Mouse (Mus musculus): Measurements from ENCODE around the gene Inava. TPM values are rescaled to one million over a fixed set of nuclear protein-coding genes. Genes with fewer than 3 reads are reported as not detected.

The Inava gene
- polyA plus RNA-seq (2017; shearing (Covaris generic)): not detected

DNA sequence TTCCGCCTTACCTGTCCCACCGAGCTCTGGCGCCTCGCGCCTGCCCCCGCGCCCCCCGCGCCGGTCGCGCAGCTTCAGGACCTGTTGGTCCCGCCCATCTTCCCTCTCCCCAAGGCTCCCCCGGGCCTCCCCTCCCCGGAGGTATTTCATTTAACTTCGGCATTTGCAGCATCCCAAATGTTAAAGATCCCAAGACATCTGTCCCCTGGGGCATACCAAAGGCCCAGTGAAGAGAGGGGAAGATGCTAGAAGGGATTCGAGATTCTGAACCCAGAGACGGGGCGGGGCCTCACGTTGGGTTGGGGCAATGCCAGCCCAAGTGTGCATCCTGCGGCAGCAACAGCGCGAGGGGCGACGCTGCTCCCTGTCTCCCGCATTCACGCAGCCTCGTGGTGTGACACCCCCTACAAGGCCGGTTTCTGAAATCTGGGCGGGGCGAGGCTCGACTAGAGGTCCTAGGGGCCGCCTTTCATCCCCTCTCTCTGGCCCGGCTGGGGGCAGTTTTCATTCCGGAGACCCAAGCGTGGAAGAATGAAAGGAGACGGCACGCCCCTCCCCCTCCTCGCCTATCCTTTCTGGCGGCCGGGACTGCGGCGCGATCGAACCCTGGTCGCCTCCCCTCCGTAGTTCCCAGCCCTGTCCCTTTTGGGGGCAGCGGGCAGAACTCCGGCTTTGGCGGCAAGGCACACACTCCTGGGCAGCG lies at the start of gene Inava:
Gene Inava (minus strand): TSS at position 373 of the 703 bp plus-strand sequence.

DNA sequence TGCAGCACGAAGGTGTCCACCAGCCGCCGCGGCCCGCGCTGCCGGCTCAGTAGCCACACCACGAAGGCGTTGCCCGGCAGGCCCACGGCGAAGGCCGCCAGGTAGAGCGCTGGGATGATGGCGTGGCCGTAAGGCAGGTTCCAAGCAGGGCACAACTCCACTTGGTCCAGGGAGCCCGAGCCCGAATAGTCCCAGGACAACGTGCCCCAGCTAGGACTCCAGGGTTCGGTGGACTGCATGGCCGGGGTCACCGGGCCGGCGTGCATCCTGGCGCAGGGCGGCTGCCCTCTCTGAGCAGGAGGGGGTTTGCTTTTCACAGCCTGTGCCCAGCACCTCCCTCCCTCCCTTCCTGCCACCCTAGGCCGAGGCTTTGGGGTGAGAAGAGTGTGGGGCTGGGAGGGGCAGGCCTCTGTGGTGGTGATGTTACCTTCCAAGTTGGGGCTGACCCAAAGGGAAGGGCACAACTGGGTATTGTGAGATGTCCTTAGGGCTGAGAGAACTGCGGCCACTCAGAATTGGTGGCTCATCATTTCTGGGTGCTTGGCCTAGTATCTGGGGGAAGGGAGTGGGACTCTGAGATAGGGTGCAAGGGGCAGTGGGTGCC lies 26.7 kb upstream of the Inava start, which contains the start of gene Gpr25:
Gene Gpr25 (minus strand): TSS at position 239 of the 604 bp plus-strand sequence.

DNA sequence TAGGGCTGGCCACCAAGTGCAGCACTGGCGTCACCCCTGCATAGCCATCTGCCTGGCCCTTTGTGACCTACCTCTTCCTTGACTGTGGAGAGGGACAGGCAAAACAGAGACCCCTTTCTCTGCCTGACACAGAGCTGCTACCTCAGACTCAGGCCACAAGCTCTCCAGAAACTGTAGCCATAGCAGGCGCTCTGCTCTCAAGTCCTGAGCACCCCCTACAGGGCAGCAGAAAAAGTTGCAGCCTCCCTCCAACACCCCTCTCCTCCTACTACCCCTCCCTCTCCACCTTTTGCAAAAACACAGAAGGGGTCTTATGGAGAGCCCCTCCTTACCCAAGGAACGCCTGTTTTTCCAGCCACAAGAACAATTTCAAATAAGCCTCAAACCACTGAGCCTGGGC lies 21.3 kb downstream of the Inava start, which contains the start of gene Mroh3:
Gene Mroh3 (minus strand): TSS at position 26 of the 400 bp plus-strand sequence.

Other genes with a start within 250 kb of the Inava start
- gene Igfn1, start 227.9 kb downstream of the Inava start, polyA plus RNA-seq (2017; shearing (Covaris generic)): not detected
- gene Tmem9, start 226.1 kb downstream of the Inava start, polyA plus RNA-seq (2017; shearing (Covaris generic)): 16.6 TPM
- not detected for gene Ascl5, start 183.5 kb downstream of the Inava start, polyA plus RNA-seq (2017; shearing (Covaris generic))
- gene Cacna1s, start 181.5 kb downstream of the Inava start, polyA plus RNA-seq (2017; shearing (Covaris generic)): 1.6 TPM
- 62.2 TPM for gene Kif21b, start 102.9 kb downstream of the Inava start, polyA plus RNA-seq (2017; shearing (Covaris generic))
- gene Mroh3, start 21.4 kb downstream of the Inava start, polyA plus RNA-seq (2017; shearing (Covaris generic)): not detected
- gene Gpr25, start 26.6 kb upstream of the Inava start, polyA plus RNA-seq (2017; shearing (Covaris generic)): not detected
- gene Camsap2, start 111.8 kb upstream of the Inava start, polyA plus RNA-seq (2017; shearing (Covaris generic)): 25.5 TPM
- gene Ddx59, start 181.0 kb upstream of the Inava start, polyA plus RNA-seq (2017; shearing (Covaris generic)): 14.2 TPM
- 0.09 TPM for gene Kif14, start 232.1 kb upstream of the Inava start, polyA plus RNA-seq (2017; shearing (Covaris generic))

All from effector memory CD4-positive, alpha-beta T cell, adult 5 months (primary cell).